In genomic region chr15:76973855-76974651, GRCm38 (mm10) we compare ENCODE assay signal across 8 mouse cellular contexts. TPM values are rescaled to one million over a fixed set of nuclear protein-coding genes. Genes with fewer than 3 reads are reported as not detected.
DNase-seq lines count a peak whose midpoint lies in the region; ATAC-seq and TF ChIP-seq lines count a peak whose summit lies in the region.

No protein-coding gene starts in this region.

- no peaks in the 10 kb centered on the region for H3K9me3 ChIP-seq in embryonic facial prominence, embryonic 11.5 days (replicated peaks; ENCODE audit: control insufficient read depth, low read length)
- no peaks in the 10 kb centered on the region for H3K9me3 ChIP-seq in limb, embryonic 12.5 days
- H3K9me3 ChIP-seq in midbrain, embryonic 14.5 days (ENCODE audit: control insufficient read depth, low read length), result no peaks in the 10 kb centered on the region

- H3K4me1 ChIP-seq in embryonic facial prominence, embryonic 11.5 days (ENCODE audit: control insufficient read depth, insufficient read depth, low read length), result no peaks in the 10 kb centered on the region
- H3K4me1 ChIP-seq in heart, adult 2 months (ENCODE audit: control insufficient read depth, insufficient read depth, low read length), result no peaks in the 10 kb centered on the region
- H3K4me1 ChIP-seq in kidney, adult 2 months (ENCODE audit: control insufficient read depth, insufficient read depth, low read length), result no peaks in the 10 kb centered on the region
- H3K4me1 ChIP-seq in limb, embryonic 12.5 days (replicated peaks), result peaks cover 6% of the 10 kb centered on the region; the same call in 1 of the 2 replicates
- H3K4me1 ChIP-seq in midbrain, embryonic 14.5 days (ENCODE audit: control insufficient read depth, insufficient read depth, low read length), result no peaks in the 10 kb centered on the region

- TF ChIP-seq CTCF in heart, adult 2 months (IDR thresholded peaks at IDR 0.05), result peak; percentile 89
- TF ChIP-seq CTCF in kidney, adult 2 months (conservative IDR thresholded peaks at IDR 0.05; ENCODE audit: insufficient read depth, insufficient read length, low read depth, low read length), result peak; percentile 35

- H3K4me3 ChIP-seq in embryonic facial prominence, embryonic 11.5 days (ENCODE audit: low read depth, low read length), result peak overlapping the region; percentile 47
- peak overlapping the region; percentile 58 for H3K4me3 ChIP-seq in heart, adult 2 months
- peak overlapping the region; percentile 53 for H3K4me3 ChIP-seq in kidney, adult 2 months (ENCODE audit: insufficient read depth, low read depth, low read length)
- H3K4me3 ChIP-seq in limb, embryonic 12.5 days (replicated peaks), result peak overlapping the region; percentile 43
- peak overlapping the region; percentile 49 for H3K4me3 ChIP-seq in midbrain, embryonic 14.5 days (replicated peaks; ENCODE audit: low read depth, low read length)

- no peaks in the 10 kb centered on the region for H3K27me3 ChIP-seq in embryonic facial prominence, embryonic 11.5 days (ENCODE audit: control insufficient read depth, insufficient read depth, low read length)
- H3K27me3 ChIP-seq in heart, adult 2 months (ENCODE audit: control insufficient read depth, insufficient read depth, low read length), result no peaks in the 10 kb centered on the region
- H3K27me3 ChIP-seq in kidney, adult 2 months (replicated peaks; ENCODE audit: control insufficient read depth, insufficient read depth, low read length), result no peaks in the 10 kb centered on the region
- H3K27me3 ChIP-seq in limb, embryonic 12.5 days, result no peaks in the 10 kb centered on the region
- H3K27me3 ChIP-seq in midbrain, embryonic 14.5 days (ENCODE audit: control insufficient read depth, insufficient read depth, low read length), result no peaks in the 10 kb centered on the region
- no peaks in the 10 kb centered on the region for H3K27me3 ChIP-seq in splenic B cell, adult 2 months (ENCODE audit: control insufficient read depth, insufficient read depth, low read length, poor library complexity, severe bottlenecking)

- intact Hi-C loops in heart, adult 2 months (cut with DNase I), result loop anchor here (5.0 to 10.0 kb wide), 4 partner anchors 33 to 393 kb away; no protein-coding TSS in a partner anchor

- peak overlapping the region; percentile 85 for H3K9ac ChIP-seq in embryonic facial prominence, embryonic 11.5 days (replicated peaks; ENCODE audit: low read length)
- peak overlapping the region; percentile 65 for H3K9ac ChIP-seq in heart, adult 2 months (ENCODE audit: low read depth, low read length)
- H3K9ac ChIP-seq in limb, embryonic 12.5 days (replicated peaks), result peak overlapping the region; percentile 64
- H3K9ac ChIP-seq in midbrain, embryonic 14.5 days (replicated peaks; ENCODE audit: low read length), result peak overlapping the region; percentile 71

- H3K4me2 ChIP-seq in embryonic facial prominence, embryonic 11.5 days (ENCODE audit: low read depth, low read length), result peak overlapping the region; percentile 78
- peak overlapping the region; percentile 63 for H3K4me2 ChIP-seq in limb, embryonic 12.5 days
- H3K4me2 ChIP-seq in midbrain, embryonic 14.5 days (ENCODE audit: low read length), result peak overlapping the region; percentile 73

- peak; percentile 38 to 75 for DNase-seq in spleen, postnatal 10 days (ENCODE audit: low spot score in 2 of 2)
- no peak for DNase-seq in spleen, postnatal 14 days (ENCODE audit: low spot score in 2 of 2)
- DNase-seq in embryonic facial prominence, embryonic 11.5 days (ENCODE audit: low spot score), result peak; percentile 96
- peak; percentile 81 to 82 for DNase-seq in heart, adult 2 months
- peak; percentile 91 for DNase-seq in kidney, adult 2 months
- DNase-seq in midbrain, embryonic 14.5 days, result peak; percentile 95
- peak; percentile 72 for DNase-seq in splenic B cell, adult 2 months (ENCODE audit: low read depth, low spot score)

- ATAC-seq in embryonic facial prominence, embryonic 11.5 days (replicated peaks; ENCODE audit: insufficient number of reproducible peaks, low FRiP score, low TSS enrichment, low read depth), result peak; percentile 85
- ATAC-seq in limb, embryonic 12.5 days (ENCODE audit: insufficient number of reproducible peaks, insufficient read depth, low FRiP score, low TSS enrichment, low read depth), result peak; percentile 79
- peak; percentile 31; the same call in 1 of the 2 replicates for ATAC-seq in midbrain, embryonic 14.5 days (ENCODE audit: low FRiP score, low TSS enrichment)

- no peak for TF ChIP-seq POLR2A in heart, adult 2 months (IDR thresholded peaks at IDR 0.05; ENCODE audit: insufficient read depth, low read depth, low read length)
- no peak for TF ChIP-seq POLR2A in kidney, adult 2 months (IDR thresholded peaks at IDR 0.05; ENCODE audit: low read depth, low read length)

- H3K36me3 ChIP-seq in embryonic facial prominence, embryonic 11.5 days (replicated peaks; ENCODE audit: control insufficient read depth, insufficient read depth, low read depth, low read length), result no peaks in the 10 kb centered on the region
- no peaks in the 10 kb centered on the region for H3K36me3 ChIP-seq in heart, adult 2 months (ENCODE audit: control insufficient read depth, insufficient read depth, low read length)
- no peaks in the 10 kb centered on the region for H3K36me3 ChIP-seq in kidney, adult 2 months (ENCODE audit: control insufficient read depth, insufficient read depth, low read length)
- H3K36me3 ChIP-seq in limb, embryonic 12.5 days, result no peaks in the 10 kb centered on the region
- no peaks in the 10 kb centered on the region for H3K36me3 ChIP-seq in midbrain, embryonic 14.5 days (ENCODE audit: control insufficient read depth, insufficient read depth, low read length)
- no peaks in the 10 kb centered on the region for H3K36me3 ChIP-seq in splenic B cell, adult 2 months (ENCODE audit: control insufficient read depth, insufficient read depth, low read length, poor library complexity, severe bottlenecking)

- WGBS in embryonic facial prominence, embryonic 11.5 days, result 3% methylated on average over 26 of the region's 31 CpGs
- WGBS in heart, adult 2 months, result 8% methylated on average over 28 of the region's 31 CpGs
- WGBS in kidney, adult 2 months, result 5% methylated on average over 29 of the region's 31 CpGs
- WGBS in limb, embryonic 12.5 days, result 8% methylated on average over 24 of the region's 31 CpGs
- 8% methylated on average over 30 of the region's 31 CpGs for WGBS in midbrain, embryonic 14.5 days

- peak overlapping the region; percentile 85 for H3K27ac ChIP-seq in embryonic facial prominence, embryonic 11.5 days (replicated peaks; ENCODE audit: low read depth, low read length)
- peak overlapping the region; percentile 85 for H3K27ac ChIP-seq in heart, adult 2 months
- H3K27ac ChIP-seq in kidney, adult 2 months (ENCODE audit: insufficient read depth, low read depth, low read length), result no peak overlapping the region
- peak overlapping the region; percentile 87 for H3K27ac ChIP-seq in limb, embryonic 12.5 days
- H3K27ac ChIP-seq in midbrain, embryonic 14.5 days (replicated peaks; ENCODE audit: low read depth, low read length), result peak overlapping the region; percentile 37; the same call in 1 of the 2 replicates

- H3K79me2 ChIP-seq in heart, adult 2 months (replicated peaks; ENCODE audit: control insufficient read depth, insufficient read depth, low read length), result no peaks in the 10 kb centered on the region

- no peak for TF ChIP-seq EP300 in heart, adult 2 months (IDR thresholded peaks at IDR 0.05; ENCODE audit: insufficient read depth, low read depth, low read length)

RNA-seq across cellular contexts. Expression of gene 1110038F14Rik, which starts 25.7 kb away (rescaled TPM):
- 81.5 and 81.8 TPM in 2 replicates for polyA plus RNA-seq in embryonic facial prominence, embryonic 11.5 days (2014; fragmentation: Nextera tagmentation; extraction: Ambion mirVana)
- total RNA-seq in heart, adult 2 months (2021), result 10 to 100 TPM; 18.7 to 20.4 TPM
- polyA plus RNA-seq in heart, adult 2 months (2012; rRNA removed), result 12.3 and 15.2 TPM in 2 replicates
- polyA plus RNA-seq in kidney, adult 2 months (2012; rRNA removed), result 15.6 TPM in 2 replicates
- polyA plus RNA-seq in limb, embryonic 12.5 days (2016; fragmentation: Nextera tagmentation; extraction: Ambion mirVana), result 95.7 and 98.4 TPM in 2 replicates
- 43.0 and 45.1 TPM in 2 replicates for polyA plus RNA-seq in midbrain, embryonic 14.5 days (2014; fragmentation: Nextera tagmentation; extraction: Ambion mirVana)

RNA-seq across cellular contexts. Expression of gene Zfp647, which starts 48.8 kb away (rescaled TPM):
- 30.2 and 35.0 TPM in 2 replicates for polyA plus RNA-seq in embryonic facial prominence, embryonic 11.5 days (2014; fragmentation: Nextera tagmentation; extraction: Ambion mirVana)
- 1 to 10 TPM; 1.8 to 2.5 TPM for total RNA-seq in heart, adult 2 months (2021)
- polyA plus RNA-seq in heart, adult 2 months (2012; rRNA removed), result 1.5 and 1.6 TPM in 2 replicates
- 2.0 and 2.1 TPM in 2 replicates for polyA plus RNA-seq in kidney, adult 2 months (2012; rRNA removed)
- 28.6 and 30.6 TPM in 2 replicates for polyA plus RNA-seq in limb, embryonic 12.5 days (2016; fragmentation: Nextera tagmentation; extraction: Ambion mirVana)
- polyA plus RNA-seq in midbrain, embryonic 14.5 days (2014; fragmentation: Nextera tagmentation; extraction: Ambion mirVana), result 22.6 and 24.1 TPM in 2 replicates

Comparison
In these comparisons a context has a peak if more than half of its experiments do, and no peak if none do; other contexts are left out.
1. DNase-seq: peak in spleen, postnatal 10 days (2 of 2), embryonic facial prominence, embryonic 11.5 days (single experiment), heart, adult 2 months (2 of 2), kidney, adult 2 months (single experiment), midbrain, embryonic 14.5 days (single experiment) and splenic B cell, adult 2 months (single experiment); none in spleen, postnatal 14 days (0 of 2).
2. ATAC-seq: peak in every context shown above with its lines; median percentile 85 in embryonic facial prominence, embryonic 11.5 days; 79 in limb, embryonic 12.5 days; 31 in midbrain, embryonic 14.5 days.
3. Peak in every context shown above with its lines, with median percentiles within 50 percentile points of each other: H3K4me2 ChIP-seq, H3K4me3 ChIP-seq and H3K9ac ChIP-seq.